Mouse (Mus musculus) limb, embryonic 14.5 days (tissue): ENCODE measurements around the gene Tmtc2. TPM values are rescaled to one million over a fixed set of nuclear protein-coding genes. Genes with fewer than 3 reads are reported as not detected.

ENCODE experiments used
- ATAC-seq: fragments of 200-750 bp; cut with Nextera tagmentation; 2 replicates; pipeline ENCODE4 v1.8.0; 2017; ENCODE audit warnings: low read depth, moderate number of reproducible peaks, moderate TSS enrichment; ENCODE audit not compliant: low FRiP score
- DNase-seq: peaks from one replicate; pipeline ENCODE4 v3.0.0-alpha.2; 2015; ENCODE audit warnings: low spot score
- H3K27ac ChIP-seq: fragments of 300-500 bp; sonication (generic); replicated peaks from 2 replicates; pipeline ENCODE4 v1.5.1; 2014; ENCODE audit warnings: low read depth, mild to moderate bottlenecking, low read length, moderate library complexity, mixed read lengths
- H3K27me3 ChIP-seq: fragments of 300-500 bp; sonication (generic); 2 replicates; pipeline ENCODE4 v1.6.1; 2014; ENCODE audit warnings: low read length, mixed read lengths; ENCODE audit not compliant: control insufficient read depth, insufficient read depth
- H3K36me3 ChIP-seq: fragments of 300-500 bp; sonication (generic); 2 replicates; pipeline ENCODE4 v1.6.1; 2014; ENCODE audit warnings: mild to moderate bottlenecking, low read length, moderate library complexity, mixed read lengths; ENCODE audit not compliant: control insufficient read depth, insufficient read depth
- H3K4me1 ChIP-seq: fragments of 300-500 bp; sonication (generic); 2 replicates; pipeline ENCODE4 v1.6.1; 2014; ENCODE audit warnings: antibody characterized with exemption, low read length, mixed read lengths; ENCODE audit not compliant: control insufficient read depth, insufficient read depth
- H3K4me2 ChIP-seq: fragments of 300-500 bp; sonication (generic); replicated peaks from 2 replicates; pipeline ENCODE4 v1.6.1; 2014; ENCODE audit warnings: low read depth, mild to moderate bottlenecking, low read length, moderate library complexity; ENCODE audit not compliant: severe bottlenecking
- H3K4me3 ChIP-seq: fragments of 300-500 bp; sonication (generic); replicated peaks from 2 replicates; pipeline ENCODE4 v1.5.1; 2014; ENCODE audit warnings: low read length
- H3K9ac ChIP-seq: fragments of 300-500 bp; sonication (generic); 2 replicates; pipeline ENCODE4 v1.6.1; 2014; ENCODE audit warnings: mild to moderate bottlenecking, low read depth, low read length, moderate library complexity; ENCODE audit not compliant: severe bottlenecking
- H3K9me3 ChIP-seq: fragments of 300-500 bp; sonication (generic); 2 replicates; pipeline ENCODE4 v1.6.1; 2016; ENCODE audit warnings: low read length; ENCODE audit not compliant: control insufficient read depth
- POLR2A ChIP-seq: fragments of 200-500 bp; IDR thresholded peaks from 2 replicates; pipeline ENCODE4 v1.8.0; 2012; ENCODE audit warnings: inconsistent platforms, mild to moderate bottlenecking, moderate library complexity, borderline replicate concordance; ENCODE audit not compliant: insufficient read depth, insufficient read length; ENCODE audit errors: extremely low read depth
- WGBS: fragments of 180-500 bp; shearing (Covaris S2); extraction: QIAGEN DNeasy Blood & Tissue Kit; methylation state at CpG from one replicate; pipeline ENCODE4 v1.1.7; 2014; 5-methylcytosine and 5-hydroxymethylcytosine counted together
- polyA plus RNA-seq, 2 experiments: library from polyadenylated mRNA; depleted of rRNA in 1 of 2; stranded (reverse) in 1 of 2; unstranded in 1 of 2; fragments of >200 nt; fragmentation: Nextera tagmentation in 1 of 2; extraction: Ambion mirVana in 1 of 2; gene quantifications; 2 replicates each; pipeline versions ENCODE4 v1.2.1 to v1.2.3; 2012 to 2014

Tmtc2 gene
- polyA plus RNA-seq, 2 experiments, result 16.5 to 25.0 TPM

- H3K27ac ChIP-seq, result no peak overlapping the region
- DNase-seq (peak; percentile 54), ATAC-seq (0 out of 2 replicates have a peak, but pooled peaks have one; percentile 9)
- H3K36me3 ChIP-seq, result no peaks in the 10 kb centered on the region
- H3K27me3 ChIP-seq, result no peaks in the 10 kb centered on the region
- peaks cover 6% of the 10 kb centered on the region; the same call in 1 of the 2 replicates for H3K4me1 ChIP-seq
- no peak overlapping the region for H3K4me2 ChIP-seq
- no peak overlapping the region for H3K4me3 ChIP-seq
- TF ChIP-seq POLR2A, result no peak
- WGBS, result 36% methylated on average over 4 of the region's 4 CpGs
- no peak overlapping the region for H3K9ac ChIP-seq
- H3K9me3 ChIP-seq, result no peaks in the 10 kb centered on the region
These were observed 190.2 kb downstream of the Tmtc2 start for GRCm38 (mm10) chr10:105384065-105384464.

DNA sequence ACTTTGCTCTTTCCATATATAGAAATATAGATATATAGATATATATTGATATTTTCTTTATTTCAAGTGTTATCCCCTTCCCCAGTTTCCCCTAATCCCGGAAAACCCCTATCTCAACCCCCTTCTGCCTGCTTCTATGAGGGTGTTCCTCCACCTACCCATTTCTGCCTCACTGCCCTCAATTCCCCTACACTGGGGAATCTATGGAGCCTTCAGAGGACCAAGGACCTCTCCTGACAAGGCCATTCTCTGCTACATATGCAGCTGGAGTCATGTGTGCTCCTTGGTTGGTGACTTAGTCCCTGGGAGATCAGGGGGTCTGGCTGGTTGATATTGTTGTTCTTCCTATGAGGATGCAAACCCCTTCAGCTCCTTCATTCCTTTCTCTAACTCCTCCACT is 192.5 kb downstream of the Tmtc2 start:
- no peak overlapping the region for H3K4me2 ChIP-seq
- H3K9ac ChIP-seq, result no peak overlapping the region
- 91% methylated on average over 1 of the region's 1 CpGs for WGBS
- no peaks in the 10 kb centered on the region for H3K36me3 ChIP-seq
- no peak overlapping the region for H3K27ac ChIP-seq
- no peaks in the 10 kb centered on the region for H3K27me3 ChIP-seq
- TF ChIP-seq POLR2A, result no peak
- H3K9me3 ChIP-seq, result no peaks in the 10 kb centered on the region
- peaks cover 6% of the 10 kb centered on the region; the same call in 1 of the 2 replicates for H3K4me1 ChIP-seq
- DNase-seq (no peak), ATAC-seq (no peak)
- H3K4me3 ChIP-seq, result no peak overlapping the region

DNA sequence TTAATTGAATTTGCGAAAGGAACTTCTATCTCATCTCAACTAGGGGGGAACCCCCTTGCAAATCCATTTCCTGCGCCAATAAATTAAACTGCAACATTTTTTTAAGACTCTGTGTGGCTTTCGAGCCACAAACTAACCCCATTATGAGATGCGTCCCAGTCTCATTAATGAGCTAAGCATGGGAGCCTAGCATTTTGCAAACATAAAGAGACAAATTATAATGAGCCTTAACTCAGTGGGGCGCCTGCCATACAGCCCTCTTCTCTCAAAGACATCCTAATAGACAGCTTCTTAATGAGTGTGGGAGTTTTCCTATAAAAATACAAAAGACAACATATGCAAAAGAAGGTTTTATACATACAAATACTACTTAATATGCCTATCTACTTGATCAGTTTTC is 193.0 kb downstream of the Tmtc2 start:
- Histone ChIP-seq H3K36me3 (no peaks in the 10 kb centered on the region), H3K27me3 (no peaks in the 10 kb centered on the region), H3K4me2 (no peak overlapping the region), H3K4me3 (no peak overlapping the region), H3K4me1 (peaks cover 6% of the 10 kb centered on the region; the same call in 1 of the 2 replicates), H3K9ac (no peak overlapping the region), H3K27ac (no peak overlapping the region), H3K9me3 (no peaks in the 10 kb centered on the region)
- DNase-seq (no peak), ATAC-seq (no peak)
- 35% methylated on average over 5 of the region's 5 CpGs for WGBS
- TF ChIP-seq POLR2A, result no peak

DNA sequence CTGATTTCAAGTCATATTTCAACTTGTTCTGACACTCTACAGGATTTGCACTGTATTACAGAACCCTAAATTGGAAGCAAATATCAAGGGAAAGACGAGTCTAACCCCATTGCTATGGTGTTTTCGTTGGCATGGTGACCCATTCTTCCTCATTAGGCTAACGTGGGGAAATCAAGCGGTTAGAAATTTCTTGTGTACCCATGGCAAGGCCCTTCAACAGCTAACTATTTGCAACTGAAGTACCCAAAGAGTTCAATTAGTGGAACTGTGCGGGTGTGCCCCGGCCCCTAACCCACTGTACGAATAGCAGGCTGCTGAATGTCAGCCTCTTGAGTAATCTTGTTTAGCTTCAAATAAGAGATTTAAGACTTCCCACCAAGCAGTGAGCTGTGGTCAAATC is 193.7 kb downstream of the Tmtc2 start:
- no peak overlapping the region for H3K9ac ChIP-seq
- H3K36me3 ChIP-seq, result no peaks in the 10 kb centered on the region
- H3K9me3 ChIP-seq, result no peaks in the 10 kb centered on the region
- ATAC-seq (no peak), DNase-seq (no peak)
- H3K4me2 ChIP-seq, result no peak overlapping the region
- no peak overlapping the region for H3K27ac ChIP-seq
- WGBS, result 38% methylated on average over 7 of the region's 7 CpGs
- TF ChIP-seq POLR2A, result no peak
- no peaks in the 10 kb centered on the region for H3K27me3 ChIP-seq
- no peak overlapping the region for H3K4me3 ChIP-seq
- peaks cover 6% of the 10 kb centered on the region; the same call in 1 of the 2 replicates for H3K4me1 ChIP-seq

GRCm38 (mm10) chr10:105377711-105378110 is 196.5 kb downstream of the Tmtc2 start:
- H3K27me3 ChIP-seq, result no peaks in the 10 kb centered on the region
- no peak overlapping the region for H3K27ac ChIP-seq
- no peak overlapping the region for H3K4me2 ChIP-seq
- peaks cover 4% of the 10 kb centered on the region; the same call in 1 of the 2 replicates for H3K9me3 ChIP-seq
- H3K9ac ChIP-seq, result no peak overlapping the region
- no peaks in the 10 kb centered on the region; the same call in 1 of the 2 replicates for H3K4me1 ChIP-seq
- ATAC-seq, result no peak
- TF ChIP-seq POLR2A, result no peak
- no peak overlapping the region for H3K4me3 ChIP-seq
- no peaks in the 10 kb centered on the region for H3K36me3 ChIP-seq
- WGBS, result 92% methylated on average over 2 of the region's 2 CpGs
- DNase-seq, result no peak
